Mouse (Mus musculus) G1E-ER4 (cell line): ENCODE results near the gene Scamp4. TPM values are rescaled to one million over a fixed set of nuclear protein-coding genes. Genes with fewer than 3 reads are reported as not detected.

Experiments used
- GATA1 ChIP-seq: IDR thresholded peaks from one replicate; pipeline ENCODE4 v1.8.0; 2012; ENCODE audit warnings: low read length, inconsistent platforms
- polyA plus RNA-seq: library from polyadenylated mRNA; stranded (reverse); fragments of >175 nt; gene quantifications from 2 replicates; pipeline ENCODE4 v1.2.3, GENCODE M21; 2012

The Scamp4 gene
- polyA plus RNA-seq, 1 experiment, result 68.3 TPM

DNA sequence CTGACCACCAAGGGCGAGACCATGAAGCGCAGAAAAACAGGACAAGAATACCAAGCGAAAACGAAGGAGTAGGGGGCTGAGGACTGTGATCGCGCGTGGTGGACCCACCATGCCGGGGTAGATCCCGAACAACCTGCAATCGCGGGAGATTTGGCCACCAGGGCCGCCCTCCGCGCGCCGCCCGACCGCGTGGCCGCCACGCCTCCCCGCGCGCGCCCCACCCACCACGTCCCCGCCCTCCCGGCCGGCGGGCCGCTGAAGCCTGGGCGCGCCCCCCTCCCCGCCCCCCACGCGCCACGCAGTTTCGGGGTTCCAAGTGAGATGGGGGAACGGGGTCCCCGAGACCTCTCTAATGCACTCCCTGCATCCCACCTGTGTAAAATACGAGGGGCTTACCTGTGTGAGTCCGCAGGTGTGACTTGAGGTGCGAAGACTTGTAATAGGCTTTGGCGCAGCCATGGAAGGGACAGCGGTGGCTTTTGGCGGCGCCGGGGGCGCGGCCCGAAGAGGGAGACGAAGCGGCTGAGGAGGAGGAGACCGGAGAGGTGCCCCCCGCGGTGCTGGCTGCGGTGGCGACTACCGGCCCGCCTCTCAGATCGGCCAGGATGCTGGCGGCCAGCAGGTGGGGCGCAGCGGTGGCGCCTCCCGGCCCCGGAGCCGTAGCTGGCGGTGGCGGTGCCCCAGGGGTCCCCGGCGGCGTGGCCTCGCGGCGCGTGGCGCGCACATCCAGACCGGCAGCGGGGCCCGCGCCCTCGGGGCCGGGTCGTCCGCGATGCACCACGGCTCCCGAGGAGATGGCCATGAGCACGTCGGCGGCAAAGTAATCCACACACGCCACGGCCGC is 26.1 kb upstream of the Scamp4 start:
- TF ChIP-seq GATA1, result no peak

DNA sequence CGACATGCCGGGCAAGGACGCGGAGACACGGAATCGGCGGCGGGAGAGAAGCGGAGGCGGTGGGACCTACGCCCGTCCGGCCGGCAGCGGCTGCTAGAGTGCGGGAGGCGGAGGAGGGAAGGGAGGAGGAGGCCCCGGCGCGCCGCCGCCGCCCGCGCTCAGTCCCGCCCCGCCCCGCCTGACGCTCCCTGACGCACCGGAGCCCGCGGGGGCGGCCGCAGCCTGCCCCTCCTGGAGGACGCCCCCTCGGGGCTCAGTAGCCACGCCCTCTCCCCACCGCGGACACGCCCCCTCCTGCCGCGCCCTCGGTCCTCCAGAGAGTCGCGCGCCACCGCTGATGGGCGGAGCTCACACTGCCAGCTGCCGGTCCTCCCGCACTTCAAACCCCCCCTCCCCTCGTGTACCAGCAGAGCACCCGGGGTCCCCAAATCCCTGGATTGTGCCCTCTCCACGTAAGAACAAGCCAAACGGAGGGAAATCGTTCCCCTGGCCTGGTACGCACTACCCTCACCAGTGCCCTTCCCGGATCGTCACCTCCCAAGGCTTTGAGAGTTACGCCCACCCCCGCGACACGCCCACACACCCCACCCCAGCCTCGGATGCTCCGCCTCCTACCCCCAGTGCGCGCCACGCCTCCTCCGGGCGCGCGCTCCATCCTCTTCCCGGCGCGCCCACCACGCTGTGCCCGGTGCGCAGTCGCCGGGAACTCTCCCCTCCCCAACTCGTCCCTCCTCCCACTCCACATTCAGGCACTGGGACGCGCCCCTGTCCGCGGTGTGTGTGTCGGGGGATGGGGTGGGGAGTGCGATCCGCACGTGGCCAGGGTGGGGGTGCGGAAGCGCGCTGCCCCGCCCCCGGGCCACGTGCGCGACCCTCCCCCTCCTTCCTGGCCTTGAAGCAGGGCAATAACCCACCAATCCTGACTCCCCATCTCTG is 25.2 kb upstream of the Scamp4 start, which contains the start of gene Klf16:
Gene Klf16, minus strand, starts transcription at position 127 of the 936 bp plus-strand sequence.
- no peak for TF ChIP-seq GATA1

DNA sequence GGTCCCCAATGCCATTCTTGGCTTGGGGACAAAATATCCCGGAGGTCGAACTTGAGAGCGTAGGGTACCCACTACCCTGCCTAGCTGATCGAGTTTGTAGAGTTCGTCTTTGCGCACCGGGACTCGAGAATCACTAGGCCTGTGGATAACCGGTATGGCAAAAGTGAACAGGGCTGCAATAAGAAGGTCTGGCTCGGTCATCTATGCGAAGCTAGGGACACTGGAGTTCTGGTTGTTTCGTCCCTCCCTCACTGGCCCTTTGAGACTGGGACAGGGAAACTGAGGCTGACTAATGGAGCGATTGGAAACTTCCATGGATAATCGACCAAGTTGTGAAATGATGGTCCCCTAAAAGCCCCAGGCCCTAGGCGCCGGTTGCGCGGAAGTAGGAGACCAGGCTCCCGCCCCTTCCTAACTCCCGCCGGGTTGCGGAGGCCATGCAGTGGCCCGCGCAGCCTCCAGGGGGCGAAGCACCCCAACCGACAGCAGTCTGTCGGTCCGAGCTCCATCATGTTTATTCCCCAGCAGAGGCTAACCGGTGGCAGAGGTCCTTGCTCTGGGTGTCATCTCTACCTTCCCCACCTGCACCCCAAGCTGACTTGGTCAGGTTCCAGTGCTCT is 24.4 kb upstream of the Scamp4 start:
- no peak for TF ChIP-seq GATA1

DNA sequence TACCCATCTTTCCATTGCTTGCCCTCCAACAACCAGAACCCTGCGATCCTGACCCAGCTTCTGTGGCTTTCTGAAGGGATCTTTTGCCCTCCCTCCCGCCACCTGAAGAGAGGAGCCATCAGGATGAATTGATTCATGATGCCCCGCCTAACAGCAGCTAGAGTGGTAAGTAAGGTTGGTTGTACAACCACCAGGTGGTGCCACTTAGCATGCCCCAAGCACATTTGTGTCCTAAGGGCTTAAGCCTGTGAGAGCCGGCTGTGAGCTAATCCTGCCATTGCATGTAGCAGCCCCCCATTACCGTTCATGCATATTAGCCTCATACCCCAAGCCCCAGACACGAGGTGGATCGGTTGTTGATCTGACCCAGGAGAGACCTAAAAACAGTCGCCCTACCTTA is 23.8 kb upstream of the Scamp4 start:
- TF ChIP-seq GATA1, result no peak

DNA sequence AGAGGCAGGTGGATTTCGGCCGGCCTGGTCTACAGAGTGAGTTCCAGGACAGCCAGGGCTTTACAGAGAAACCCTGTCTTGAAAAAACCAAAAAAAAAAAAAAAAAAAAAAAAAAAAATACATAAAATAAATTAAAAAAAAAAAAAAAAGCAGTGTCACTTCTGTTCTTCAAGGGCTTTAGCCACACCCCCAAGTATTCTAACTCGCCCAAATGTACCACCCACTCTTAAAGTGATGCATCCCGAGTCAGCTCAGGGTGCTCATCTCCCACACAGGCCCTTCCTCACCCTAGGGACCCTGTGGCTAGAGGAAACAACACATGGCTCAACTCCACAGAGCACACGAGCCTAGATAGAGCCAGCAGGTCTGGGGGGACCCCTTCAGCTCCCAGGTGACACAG is 19.6 kb upstream of the Scamp4 start:
- no peak for TF ChIP-seq GATA1

DNA sequence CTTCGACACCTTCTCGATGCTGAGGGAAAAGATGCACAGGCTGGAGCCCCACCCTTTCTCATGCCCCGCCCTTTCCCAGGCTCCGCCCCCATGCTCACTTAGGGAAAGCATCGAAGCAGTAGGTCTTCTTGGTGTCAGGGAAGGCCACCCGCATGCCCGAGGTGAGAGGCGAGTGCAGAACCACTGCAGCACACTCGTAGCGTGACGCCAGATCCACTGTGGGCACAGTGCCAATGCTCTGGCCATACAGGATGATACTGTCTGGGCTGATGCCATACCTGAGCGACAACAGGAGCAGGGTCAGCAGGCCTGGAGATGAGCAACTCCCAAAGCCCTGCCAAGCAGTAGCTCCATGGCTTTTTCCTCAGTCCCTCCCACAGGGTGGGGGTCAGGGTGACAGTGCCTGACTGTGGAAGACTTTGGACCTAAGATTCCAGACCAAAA is 18.6 kb upstream of the Scamp4 start:
- TF ChIP-seq GATA1, result no peak

DNA sequence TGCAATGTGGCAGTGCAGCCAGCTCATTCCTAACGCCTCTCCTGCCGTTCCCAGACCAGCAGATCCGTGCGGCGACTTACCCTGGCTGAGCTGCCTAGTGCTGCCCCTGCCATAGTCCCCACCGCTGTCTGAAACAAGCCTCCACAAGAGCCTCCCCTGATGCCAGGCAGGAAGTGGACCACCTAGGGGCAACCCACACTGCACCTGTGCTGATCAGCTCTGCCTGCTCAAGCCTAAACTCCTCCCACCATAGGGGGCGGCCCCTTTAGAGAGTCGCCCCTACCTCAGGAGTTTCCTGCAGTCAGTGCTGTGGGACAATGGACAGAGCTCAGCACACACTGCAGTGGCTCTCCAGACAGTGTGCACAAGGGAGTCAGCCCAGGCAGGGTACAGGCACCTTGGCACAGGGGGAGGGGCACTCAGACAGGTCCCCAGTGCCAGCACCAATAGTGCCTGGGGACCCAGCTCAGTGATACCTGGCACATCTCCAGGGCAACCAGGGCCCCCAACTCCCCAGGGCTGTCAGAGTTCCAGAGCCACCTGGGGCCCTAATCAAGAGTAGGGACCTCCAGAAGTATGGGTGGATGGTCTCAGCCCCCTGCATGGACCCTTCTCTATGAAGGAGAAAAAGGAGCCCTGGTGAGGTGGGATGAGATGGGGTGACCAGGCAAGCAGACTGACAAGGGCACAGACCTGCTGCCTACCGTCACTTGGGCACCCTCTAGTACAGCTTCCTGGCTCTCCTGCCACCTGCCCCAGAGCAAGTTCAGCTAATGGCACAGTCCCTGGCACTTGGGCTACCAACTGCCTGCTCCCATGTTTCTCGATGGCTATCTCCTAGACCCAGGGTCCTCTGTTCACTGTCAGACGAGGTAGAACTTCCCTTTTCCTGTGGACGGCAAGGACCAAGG is 17.8 kb upstream of the Scamp4 start:
- TF ChIP-seq GATA1, result no peak

DNA sequence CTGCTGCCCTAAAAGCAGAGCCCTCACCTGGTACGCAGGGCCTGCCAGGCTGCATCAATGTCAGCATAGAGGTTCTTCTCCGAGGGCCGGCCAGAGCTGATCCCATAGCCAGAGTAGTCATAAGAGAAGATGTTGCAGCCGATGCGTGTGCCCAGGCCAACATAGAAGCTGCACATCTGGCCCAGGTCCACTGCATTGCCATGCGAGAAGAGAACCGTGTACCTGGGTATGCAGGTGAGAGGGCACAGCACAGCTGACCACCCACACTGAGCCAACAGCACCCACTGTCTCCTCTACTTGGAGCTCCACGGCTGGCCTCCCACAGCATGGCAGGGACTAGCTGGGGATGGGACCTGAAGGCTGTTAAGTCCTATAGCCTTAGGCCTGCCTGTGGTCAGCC is 17.1 kb upstream of the Scamp4 start:
- no peak for TF ChIP-seq GATA1

DNA sequence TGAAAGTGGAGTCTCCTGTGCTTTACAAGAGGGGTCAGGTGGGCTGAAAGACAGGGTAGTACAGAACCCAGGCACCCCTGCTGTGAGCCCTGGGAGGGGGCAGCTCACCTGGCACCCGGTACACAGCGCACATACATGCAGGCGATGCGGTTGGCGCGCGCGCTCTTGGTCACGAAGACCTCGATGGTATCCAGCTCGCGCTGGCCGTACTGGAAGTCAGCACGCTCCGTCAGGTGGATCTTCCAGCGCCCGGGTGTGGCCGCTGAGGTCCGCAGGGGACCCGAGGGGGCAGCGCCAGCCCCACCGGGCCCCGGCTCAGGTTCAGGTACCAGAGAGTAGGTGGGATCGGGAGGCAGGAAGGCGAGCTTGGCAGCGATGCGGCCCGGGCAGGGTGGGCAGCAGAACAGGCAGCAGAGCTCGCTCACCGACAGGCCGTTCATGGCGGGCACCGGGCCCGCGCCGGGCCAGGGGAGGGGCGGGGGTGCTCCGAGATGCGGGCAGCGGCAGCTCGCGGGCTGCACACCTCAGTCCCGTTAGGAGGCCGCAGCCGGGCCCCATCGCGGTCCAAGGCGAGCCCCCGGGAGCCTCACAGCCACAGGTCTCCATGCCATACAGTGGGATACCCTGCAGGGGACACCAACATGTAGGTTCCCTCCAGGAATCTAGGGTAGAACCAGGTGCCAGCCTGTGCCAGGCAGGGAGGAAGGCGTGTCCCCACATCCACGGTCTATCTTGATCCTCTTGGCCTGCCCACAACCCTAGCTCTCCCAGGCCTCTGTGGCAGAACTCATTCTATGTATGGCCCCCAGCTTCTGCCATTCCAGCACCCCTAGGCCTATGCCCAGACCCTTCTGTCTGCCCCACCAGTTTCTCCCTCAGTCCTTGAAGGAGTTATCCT is 16.0 kb upstream of the Scamp4 start:
- no peak for TF ChIP-seq GATA1

DNA sequence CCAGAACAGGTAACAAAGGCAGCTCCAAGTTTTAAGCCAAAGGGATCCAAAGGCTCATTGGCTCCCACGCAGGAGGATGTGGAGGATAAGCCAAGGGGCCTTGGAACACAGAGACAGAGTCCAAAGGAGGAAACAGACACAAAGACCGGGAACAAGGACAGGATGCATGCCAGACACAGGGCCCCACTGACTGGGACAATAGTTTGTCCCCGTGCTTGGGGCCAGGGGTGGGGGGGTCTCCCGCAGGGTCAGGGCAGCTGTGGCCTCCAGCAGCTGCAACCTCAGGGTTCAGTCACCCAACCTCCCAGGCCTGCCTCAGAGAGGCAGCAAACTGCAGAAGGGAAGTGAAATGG is 15.4 kb upstream of the Scamp4 start:
- TF ChIP-seq GATA1, result no peak

DNA sequence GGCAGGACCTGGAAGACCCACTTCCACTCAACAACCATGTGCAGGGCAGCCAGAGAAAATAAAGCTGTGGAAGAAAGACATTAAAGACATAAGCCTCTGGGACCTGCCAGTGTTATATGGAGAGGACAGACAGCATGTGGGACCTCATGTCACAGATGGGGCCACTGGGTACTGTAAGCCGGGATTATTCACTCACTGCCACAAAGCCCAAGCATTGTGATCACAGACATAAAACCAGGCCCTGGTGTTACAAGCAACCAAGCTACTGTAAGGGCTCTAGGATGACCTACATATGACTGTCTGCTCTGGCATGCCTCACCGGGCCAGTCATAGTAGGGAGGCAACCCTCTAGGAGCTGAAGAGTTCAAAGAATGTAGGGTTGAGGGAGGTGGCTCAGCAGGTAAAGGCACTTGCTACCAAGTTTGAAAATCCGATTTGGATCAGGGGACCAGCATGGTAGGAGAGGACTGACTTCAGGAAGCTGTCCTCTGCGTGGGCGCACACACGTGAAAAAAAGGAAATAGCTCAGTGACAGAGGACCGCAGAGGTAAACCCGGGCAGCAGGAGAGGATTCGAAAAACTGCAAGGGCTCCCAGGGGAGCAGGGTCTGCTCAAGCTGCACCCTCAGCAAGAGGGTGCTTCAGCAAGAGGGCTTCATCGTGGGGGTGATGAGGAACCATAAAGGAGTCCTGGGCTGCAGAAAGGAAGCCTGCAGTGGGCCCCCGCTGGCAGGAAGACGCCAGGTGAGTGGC is 13.4 kb upstream of the Scamp4 start:
- TF ChIP-seq GATA1, result no peak

DNA sequence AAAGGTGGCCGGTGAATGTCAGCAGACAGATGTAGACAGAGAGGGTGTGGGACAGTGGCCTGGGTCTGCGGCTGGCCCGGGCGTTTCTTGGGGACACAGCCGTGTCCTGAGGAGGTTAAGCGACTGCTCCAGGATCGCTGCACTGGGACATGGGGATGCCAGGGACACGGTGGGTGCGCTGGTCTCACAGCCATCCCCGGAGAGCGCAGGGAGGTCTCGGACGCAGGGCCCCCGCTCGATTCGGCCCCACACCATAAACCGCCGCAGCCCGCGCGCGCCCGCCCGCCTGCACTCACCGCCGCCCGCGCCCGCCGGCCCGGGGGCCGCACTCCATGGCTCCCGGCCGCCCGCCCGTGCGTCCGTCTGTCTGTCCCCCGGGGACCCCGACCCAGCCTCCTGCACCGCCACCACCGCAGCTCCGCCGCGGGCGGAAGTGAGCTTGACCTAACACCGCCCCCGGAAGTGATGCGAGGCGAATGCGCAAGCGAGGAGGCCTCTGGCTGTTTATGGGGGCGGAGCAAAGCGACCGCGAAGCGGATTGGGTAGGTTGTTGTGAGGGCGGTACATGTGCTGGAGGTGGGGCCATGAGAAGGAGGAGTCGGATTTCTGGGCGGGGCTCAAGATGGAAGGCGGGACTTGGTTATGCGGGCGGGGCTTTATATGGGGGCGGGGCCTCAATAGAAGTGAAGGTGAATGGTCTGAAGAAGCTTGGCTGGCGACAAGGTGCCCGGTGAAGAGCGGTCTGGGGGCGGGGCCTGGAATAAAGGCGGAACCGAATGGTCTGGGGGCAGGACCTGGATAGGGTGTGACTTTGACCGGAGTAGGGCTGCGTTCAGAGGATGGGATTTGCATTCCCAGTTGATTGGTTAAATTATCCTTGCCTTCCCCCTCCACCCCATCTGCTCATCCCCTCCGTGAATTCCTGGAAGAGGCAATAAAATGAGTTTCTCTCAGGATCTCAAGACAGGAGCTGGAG is 12.5 kb upstream of the Scamp4 start, which contains the start of gene Abhd17a:
Gene Abhd17a, minus strand, starts transcription at position 463 of the 976 bp plus-strand sequence.
- TF ChIP-seq GATA1, result no peak
